Mouse (Mus musculus): ENCODE results near the gene Adamts4.

DNA sequence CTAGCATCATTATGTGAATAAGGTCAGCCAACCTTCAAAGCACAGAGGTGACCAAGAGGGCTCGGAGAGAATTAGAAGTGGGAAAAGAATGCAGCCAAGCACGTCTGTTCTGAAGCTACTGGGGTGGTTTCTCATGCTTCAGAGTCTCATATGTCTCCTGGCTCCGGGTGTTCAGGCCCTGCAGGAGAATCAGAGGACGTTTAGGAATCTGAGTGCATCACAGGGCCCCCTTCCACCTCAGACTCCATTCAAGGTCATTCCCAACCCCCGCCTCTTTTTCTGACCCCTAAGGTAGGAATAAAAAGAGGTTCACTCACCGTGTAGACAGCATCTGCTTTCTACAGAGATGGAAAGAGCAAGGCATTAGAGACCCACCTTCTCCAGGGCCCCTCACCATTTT, 20.5 kb upstream of the Adamts4 start:
- TF ChIP-seq CTCF (conservative IDR thresholded peaks at IDR 0.05; ENCODE audit: insufficient read depth, insufficient read length, low read depth, low read length) (no peak), POLR2A (IDR thresholded peaks at IDR 0.05; ENCODE audit: low read depth, low read length) (no peak)

Data from kidney, adult 2 months (tissue).